Mouse (Mus musculus) midbrain, embryonic 10.5 days (tissue): ENCODE measurements around the gene Gen1. TPM values are rescaled to one million over a fixed set of nuclear protein-coding genes. Genes with fewer than 3 reads are reported as not detected.
A peak's percentile ranks its signal among the peaks of the same experiment; 100 is the strongest.

Experiments used
- DNase-seq: peaks from one replicate; pipeline ENCODE4 v3.0.0-alpha.2; 2017; ENCODE audit warnings: low spot score
- H3K27ac ChIP-seq: fragments of 300-500 bp; sonication (generic); replicated peaks from 2 replicates; pipeline ENCODE4 v1.5.1; 2016; ENCODE audit warnings: mild to moderate bottlenecking
- H3K27me3 ChIP-seq: fragments of 300-500 bp; sonication (generic); 2 replicates; pipeline ENCODE4 v1.6.1; 2016; ENCODE audit warnings: low read depth, mild to moderate bottlenecking; ENCODE audit not compliant: poor library complexity, severe bottlenecking
- H3K36me3 ChIP-seq: fragments of 300-500 bp; sonication (generic); 2 replicates; pipeline ENCODE4 v1.6.1; 2016; ENCODE audit warnings: mild to moderate bottlenecking, moderate library complexity
- H3K4me1 ChIP-seq: fragments of 300-500 bp; sonication (generic); 2 replicates; pipeline ENCODE4 v1.6.1; 2016
- H3K4me3 ChIP-seq: fragments of 300-500 bp; sonication (generic); 2 replicates; pipeline ENCODE4 v1.5.1; 2016; ENCODE audit warnings: mild to moderate bottlenecking, moderate library complexity
- H3K9me3 ChIP-seq: fragments of 300-500 bp; sonication (generic); replicated peaks from 2 replicates; pipeline ENCODE4 v1.6.1; 2016; ENCODE audit warnings: mild to moderate bottlenecking
- whole genome bisulfite sequencing: fragments of 180-500 bp; shearing (Covaris S2); methylation state at CpG from one replicate; pipeline ENCODE4 v1.1.7; 2016; 5-methylcytosine and 5-hydroxymethylcytosine counted together
- polyA plus RNA-seq: library from polyadenylated mRNA; unstranded; fragments of >200 nt; fragmentation: Nextera tagmentation; extraction: Ambion mirVana; gene quantifications from 2 replicates; pipeline ENCODE4 v1.2.1, GENCODE M21; 2016

Gene Gen1
- polyA plus RNA-seq, 1 experiment from 2014 or later: 15.3 TPM

DNA sequence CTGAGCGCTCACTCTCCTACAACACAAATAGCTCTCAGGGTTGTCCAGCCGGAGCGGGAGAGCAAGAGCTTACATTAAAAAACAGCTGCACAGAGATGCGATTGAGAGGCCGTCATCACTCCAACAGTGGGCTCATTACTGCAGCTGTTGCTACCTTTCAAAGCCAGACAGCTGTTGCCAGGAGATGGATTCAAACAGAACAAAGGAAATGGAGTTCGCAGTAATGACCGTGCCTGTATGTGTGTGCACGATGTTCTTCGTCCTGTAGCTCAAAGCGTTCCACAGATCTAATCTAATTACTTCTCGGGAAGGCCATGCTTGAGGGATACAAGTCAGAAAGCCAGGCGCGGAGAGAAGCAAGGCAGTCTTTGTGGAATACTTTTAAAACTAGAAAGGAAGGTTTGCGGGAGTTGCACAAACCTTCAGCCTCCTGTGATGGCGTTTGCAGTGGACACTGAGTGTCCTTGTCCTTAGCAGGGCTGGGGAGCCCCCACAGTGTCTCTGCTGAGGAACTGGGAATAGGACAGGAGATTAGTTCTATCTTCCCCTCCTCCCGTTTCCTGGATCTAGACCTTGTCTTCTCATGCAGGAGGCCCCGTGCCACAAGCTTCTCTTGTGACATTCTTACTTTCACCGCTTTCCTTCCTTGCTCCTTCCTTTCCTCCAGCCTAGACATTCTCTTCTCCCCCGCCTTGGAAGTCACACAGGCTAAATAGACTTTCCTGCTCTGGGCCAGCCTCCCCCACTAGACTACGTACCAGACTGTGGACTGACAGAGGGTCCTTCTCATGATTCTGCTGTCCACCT, 43.9 kb downstream of the Gen1 start:
- H3K27ac ChIP-seq: peak overlapping the region; percentile 74
- peaks cover 18% of the 10 kb centered on the region for H3K4me1 ChIP-seq
- H3K36me3 ChIP-seq: no peaks in the 10 kb centered on the region
- H3K4me3 ChIP-seq: no peak overlapping the region
- WGBS: 65% methylated on average over 20 of the region's 20 CpGs
- no peaks in the 10 kb centered on the region for H3K27me3 ChIP-seq
- no peaks in the 10 kb centered on the region for H3K9me3 ChIP-seq
- peak; percentile 32 for DNase-seq

DNA sequence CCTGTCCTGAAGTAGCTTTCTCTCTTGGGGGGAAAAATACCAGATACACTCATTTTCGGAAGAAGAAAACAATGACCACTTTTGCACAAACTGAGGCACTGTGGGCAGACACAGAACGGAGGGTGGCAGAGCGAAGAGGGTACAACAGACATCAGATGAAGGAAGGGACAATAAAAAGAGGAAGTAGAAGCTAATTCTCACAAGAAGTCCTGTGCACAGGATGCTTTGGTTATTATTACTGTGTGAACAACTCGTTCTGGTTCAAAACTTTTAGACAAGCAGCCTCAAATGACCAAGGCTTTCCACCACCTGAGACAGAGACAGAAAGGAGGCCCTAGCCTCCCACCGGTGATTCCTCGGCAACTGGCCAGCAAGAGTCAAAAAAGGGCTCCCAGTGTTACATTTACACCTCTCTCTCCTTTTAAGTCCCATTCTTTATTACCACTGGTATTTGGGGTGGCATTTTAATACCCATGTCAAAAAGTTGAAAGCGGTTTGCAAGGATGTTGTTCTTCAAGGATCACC, 47.8 kb downstream of the Gen1 start:
- Histone ChIP-seq H3K36me3 (no peaks in the 10 kb centered on the region), H3K27ac (no peak overlapping the region), H3K27me3 (no peaks in the 10 kb centered on the region), H3K4me3 (no peak overlapping the region), H3K9me3 (no peaks in the 10 kb centered on the region), H3K4me1 (peaks cover 10% of the 10 kb centered on the region)
- WGBS: 87% methylated on average over 7 of the region's 7 CpGs
- DNase-seq: no peak

DNA sequence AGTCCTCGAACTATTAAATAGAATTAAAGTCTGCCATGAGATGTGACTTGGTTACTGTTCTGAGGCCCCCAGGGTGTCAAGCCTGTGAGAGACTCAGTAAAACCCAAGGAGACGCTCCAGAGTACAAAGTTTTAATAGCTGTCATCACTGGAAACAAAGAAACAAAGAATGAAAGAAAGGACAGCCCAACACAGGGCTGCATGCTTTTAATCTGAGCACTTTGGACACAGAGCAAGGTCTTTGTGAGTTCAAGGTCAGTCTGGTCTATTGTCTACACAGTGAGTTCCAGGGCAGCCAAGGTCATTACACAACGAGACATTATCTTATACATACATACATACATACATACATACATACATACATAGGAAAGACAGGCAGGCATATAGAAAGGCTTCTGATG, 49.1 kb downstream of the Gen1 start:
- 85% methylated on average over 3 of the region's 3 CpGs for WGBS
- no peak overlapping the region for H3K4me3 ChIP-seq
- H3K27me3 ChIP-seq: no peaks in the 10 kb centered on the region
- H3K4me1 ChIP-seq: peaks cover 2% of the 10 kb centered on the region; the same call in 1 of the 2 replicates
- no peaks in the 10 kb centered on the region for H3K9me3 ChIP-seq
- DNase-seq: no peak
- no peaks in the 10 kb centered on the region for H3K36me3 ChIP-seq
- H3K27ac ChIP-seq: no peak overlapping the region

DNA sequence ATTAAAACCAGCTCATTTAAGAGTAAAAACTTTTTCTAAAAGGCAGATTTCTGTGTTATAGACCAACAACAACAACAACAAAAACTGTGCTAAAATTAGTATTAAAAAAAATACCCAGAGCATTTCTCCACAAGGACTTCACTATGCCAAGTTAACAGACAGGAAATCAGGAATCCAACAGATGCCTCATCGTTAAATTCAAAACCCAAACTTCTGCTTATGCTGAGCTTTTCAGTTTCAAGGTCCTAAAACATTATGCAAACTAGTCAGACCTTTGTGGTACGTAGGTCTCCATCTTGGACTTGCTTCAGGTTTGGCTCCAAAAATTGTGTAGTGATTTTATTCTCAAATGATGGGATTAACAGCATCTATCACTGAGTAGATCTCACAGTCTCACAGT, 50.0 kb downstream of the Gen1 start:
- Histone ChIP-seq H3K36me3 (no peaks in the 10 kb centered on the region), H3K27ac (no peak overlapping the region), H3K9me3 (no peaks in the 10 kb centered on the region), H3K4me1 (no peaks in the 10 kb centered on the region), H3K4me3 (no peak overlapping the region), H3K27me3 (no peaks in the 10 kb centered on the region)
- 91% methylated on average over 2 of the region's 2 CpGs for WGBS
- DNase-seq: no peak

DNA sequence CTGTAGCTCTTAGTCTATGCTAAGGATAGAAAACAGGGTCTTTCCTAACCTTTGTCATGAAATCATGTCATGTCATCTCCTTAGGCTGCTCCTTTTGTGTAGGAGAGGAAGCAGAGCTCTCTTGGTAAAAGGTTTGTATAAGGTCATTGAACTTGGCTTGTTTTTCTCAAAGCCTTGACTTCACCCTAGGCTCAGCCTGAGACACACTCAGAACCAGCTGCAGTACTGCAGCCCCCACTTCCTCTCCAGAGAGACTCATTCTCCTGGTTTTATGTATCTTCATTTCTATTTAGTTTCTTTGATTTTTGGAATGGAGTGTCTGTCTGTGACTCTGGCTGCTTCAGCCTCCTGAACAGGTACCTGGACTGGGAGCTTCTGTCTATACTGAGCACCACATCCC, 50.8 kb downstream of the Gen1 start:
- DNase-seq: no peak
- no peak overlapping the region for H3K27ac ChIP-seq
- H3K36me3 ChIP-seq: no peaks in the 10 kb centered on the region
- H3K27me3 ChIP-seq: no peaks in the 10 kb centered on the region
- H3K9me3 ChIP-seq: no peaks in the 10 kb centered on the region
- H3K4me1 ChIP-seq: no peaks in the 10 kb centered on the region
- H3K4me3 ChIP-seq: no peak overlapping the region

DNA sequence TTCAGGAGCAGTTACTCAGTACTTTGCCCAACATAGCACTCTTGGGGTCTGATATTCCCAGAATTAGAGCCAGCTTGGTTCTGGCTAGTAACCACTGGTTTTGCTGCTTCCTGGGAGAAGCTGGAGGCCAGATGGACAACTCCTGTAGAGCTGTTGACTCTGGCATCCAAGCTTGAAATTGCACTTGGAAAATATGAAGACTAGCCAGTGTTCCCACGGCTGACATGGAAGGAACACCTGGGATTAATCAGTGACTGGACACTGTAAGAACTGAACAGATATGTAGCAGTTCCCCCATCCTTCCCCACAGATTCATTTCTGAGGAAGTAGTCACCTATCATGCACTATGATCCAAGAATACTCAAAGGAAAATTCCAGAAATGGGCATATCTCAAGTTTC, 52.7 kb downstream of the Gen1 start:
- H3K9me3 ChIP-seq: no peaks in the 10 kb centered on the region
- peaks cover 5% of the 10 kb centered on the region; the same call in 1 of the 2 replicates for H3K4me1 ChIP-seq
- no peak for DNase-seq
- H3K36me3 ChIP-seq: no peaks in the 10 kb centered on the region
- no peaks in the 10 kb centered on the region for H3K27me3 ChIP-seq
- no peak overlapping the region for H3K4me3 ChIP-seq
- 93% methylated on average over 1 of the region's 1 CpGs for WGBS
- H3K27ac ChIP-seq: no peak overlapping the region

DNA sequence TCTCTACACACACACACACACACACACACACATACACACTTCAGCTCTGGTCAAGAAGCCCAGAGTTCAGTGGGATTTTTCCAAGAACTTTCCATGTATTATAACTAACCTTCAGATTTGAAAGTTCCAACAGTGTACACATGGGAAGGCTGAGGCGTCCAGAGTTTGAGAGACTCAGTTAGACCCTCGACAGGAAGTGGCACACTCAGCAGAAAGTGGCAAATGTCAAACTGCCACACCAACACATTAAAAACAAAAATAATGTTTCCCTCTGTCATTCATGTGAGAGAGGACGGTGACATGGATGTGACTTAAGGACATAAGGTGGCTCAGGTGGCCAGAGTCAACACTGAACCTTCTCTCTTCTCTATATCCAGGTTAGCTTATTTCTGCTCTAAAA, 55.2 kb downstream of the Gen1 start:
- H3K36me3 ChIP-seq: no peaks in the 10 kb centered on the region
- H3K27me3 ChIP-seq: no peaks in the 10 kb centered on the region
- no peak overlapping the region for H3K27ac ChIP-seq
- no peaks in the 10 kb centered on the region for H3K9me3 ChIP-seq
- DNase-seq: no peak
- H3K4me3 ChIP-seq: no peak overlapping the region
- 88% methylated on average over 3 of the region's 3 CpGs for WGBS
- peaks cover 5% of the 10 kb centered on the region; the same call in 1 of the 2 replicates for H3K4me1 ChIP-seq

DNA sequence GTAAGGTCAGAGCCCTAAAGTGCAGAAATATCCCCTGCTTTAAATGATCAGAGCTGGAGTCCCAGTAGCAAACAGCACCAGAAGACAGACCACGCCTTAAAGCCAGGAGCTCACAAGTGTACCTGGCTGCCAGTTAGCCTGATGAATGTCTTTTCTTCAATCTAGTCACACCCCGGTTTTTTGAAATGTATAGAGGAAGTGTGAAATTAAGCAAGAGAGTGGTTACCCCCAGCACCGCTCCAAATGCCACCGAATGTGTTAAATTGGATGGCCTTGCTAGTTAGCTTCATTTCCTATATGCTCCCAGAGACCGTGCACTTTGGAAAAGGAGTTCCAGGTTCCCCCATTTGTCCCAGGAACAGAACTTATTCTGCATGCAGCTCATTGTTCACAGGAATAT, 56.0 kb downstream of the Gen1 start:
- H3K36me3 ChIP-seq: no peaks in the 10 kb centered on the region
- H3K27ac ChIP-seq: no peak overlapping the region
- peaks cover 5% of the 10 kb centered on the region; the same call in 1 of the 2 replicates for H3K4me1 ChIP-seq
- DNase-seq: no peak
- no peaks in the 10 kb centered on the region for H3K27me3 ChIP-seq
- no peaks in the 10 kb centered on the region for H3K9me3 ChIP-seq
- 84% methylated on average over 5 of the region's 5 CpGs for WGBS
- H3K4me3 ChIP-seq: no peak overlapping the region

DNA sequence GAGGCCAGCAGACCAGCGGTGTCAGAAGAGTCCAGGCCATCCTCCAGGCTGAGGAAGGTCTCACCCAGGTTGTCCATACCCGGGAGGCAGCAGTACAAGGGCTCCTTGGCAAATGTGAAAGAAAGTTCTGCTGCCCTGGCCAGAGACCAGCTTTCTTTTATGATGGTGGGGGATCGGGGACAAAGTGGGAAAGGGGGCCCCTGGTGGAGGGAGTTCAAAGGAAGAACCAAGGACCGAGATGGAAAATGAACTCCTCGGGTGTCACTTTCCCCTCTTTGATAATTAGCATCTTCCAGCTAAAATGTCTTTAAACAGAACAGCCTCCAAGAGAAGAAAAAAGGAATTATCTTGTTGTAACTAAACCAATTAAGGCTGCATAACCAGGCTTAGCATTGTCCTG, 56.7 kb downstream of the Gen1 start, which contains the start of gene Msgn1:
Gene Msgn1 (minus strand): TSS at position 101 of the 400 bp plus-strand sequence.
- no peak within 1 kb of the TSS; the same call in 1 of the 2 replicates for H3K27ac ChIP-seq
- no peaks in the 10 kb centered on the region for H3K9me3 ChIP-seq
- no peaks in the 10 kb centered on the region for H3K27me3 ChIP-seq
- H3K4me3 ChIP-seq: no peak within 1 kb of the TSS
- no peak for DNase-seq
- no peaks in the 10 kb centered on the region for H3K36me3 ChIP-seq
- 57% methylated on average over 5 of the region's 5 CpGs for WGBS
- H3K4me1 ChIP-seq: peaks cover 5% of the 10 kb centered on the region; the same call in 1 of the 2 replicates

DNA sequence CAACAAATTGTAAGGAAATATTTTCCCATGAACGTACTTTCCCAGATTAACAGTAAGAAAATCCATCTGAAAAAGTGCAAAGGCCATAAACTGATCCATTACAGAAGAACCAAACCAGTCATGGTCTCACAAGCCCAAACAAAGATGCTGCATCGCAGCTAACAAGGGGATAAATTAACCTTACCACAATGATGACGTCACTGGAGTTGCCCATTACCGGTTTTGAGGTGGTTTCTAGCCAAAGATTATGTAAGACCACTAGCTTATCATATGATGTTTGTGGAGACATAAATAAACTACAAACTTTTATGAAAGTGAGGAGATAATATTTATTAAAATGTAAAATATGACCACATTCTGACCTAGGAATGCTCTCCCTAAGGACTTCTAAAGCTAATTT, 59.3 kb downstream of the Gen1 start:
- peaks cover 5% of the 10 kb centered on the region; the same call in 1 of the 2 replicates for H3K4me1 ChIP-seq
- no peaks in the 10 kb centered on the region for H3K36me3 ChIP-seq
- 79% methylated on average over 4 of the region's 4 CpGs for WGBS
- H3K9me3 ChIP-seq: no peaks in the 10 kb centered on the region
- H3K27me3 ChIP-seq: no peaks in the 10 kb centered on the region
- H3K27ac ChIP-seq: no peak overlapping the region
- H3K4me3 ChIP-seq: no peak overlapping the region
- DNase-seq: no peak

DNA sequence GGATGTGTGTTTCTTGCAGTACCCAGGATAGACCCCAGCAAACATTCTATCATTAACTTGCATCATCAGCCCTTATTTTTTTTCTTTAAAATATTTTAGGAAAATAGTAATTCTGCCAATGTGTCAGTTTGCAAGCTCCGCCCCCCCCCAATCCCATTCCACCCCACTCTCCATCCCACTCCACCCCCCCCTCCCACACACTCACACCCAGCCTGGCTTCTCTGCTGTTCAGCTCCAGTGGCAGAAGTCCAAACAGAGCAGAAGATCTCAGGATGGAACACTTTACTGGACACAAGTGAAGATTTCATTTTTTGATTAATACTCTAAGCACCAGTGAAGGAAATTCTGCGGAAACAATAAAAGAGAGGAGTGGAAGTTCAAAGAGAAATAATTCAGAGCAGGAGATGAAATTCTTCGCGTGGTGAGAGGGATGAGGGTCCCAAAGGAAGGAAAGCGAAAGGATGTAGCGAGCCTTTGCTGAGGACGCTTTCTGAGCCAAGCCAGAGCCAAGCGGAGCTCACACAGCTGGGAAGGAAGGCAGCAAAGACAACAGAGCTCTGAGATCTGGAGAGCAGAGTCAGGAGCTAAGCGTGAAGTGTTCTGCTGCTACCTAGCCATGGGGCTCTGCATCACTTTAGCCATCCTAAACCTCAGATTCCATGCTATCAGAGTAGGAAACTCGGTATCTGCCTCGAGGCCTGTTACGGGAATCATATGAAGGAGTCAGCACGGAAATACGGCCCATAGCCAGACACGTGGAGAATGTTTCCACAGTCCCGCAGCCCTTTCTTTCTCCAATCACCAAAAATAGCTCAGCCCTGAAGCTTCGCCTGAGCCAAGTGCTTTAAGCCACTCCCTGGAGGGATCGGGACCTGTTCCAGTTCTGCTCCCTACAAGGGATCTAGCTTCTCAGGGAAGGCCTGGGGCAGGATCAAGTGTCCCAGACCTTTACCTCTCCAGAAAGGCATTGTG, 61.6 kb downstream of the Gen1 start:
- no peaks in the 10 kb centered on the region for H3K36me3 ChIP-seq
- H3K9me3 ChIP-seq: no peaks in the 10 kb centered on the region
- peaks cover 5% of the 10 kb centered on the region; the same call in 1 of the 2 replicates for H3K4me1 ChIP-seq
- no peak overlapping the region for H3K4me3 ChIP-seq
- H3K27ac ChIP-seq: no peak overlapping the region
- H3K27me3 ChIP-seq: no peaks in the 10 kb centered on the region
- DNase-seq: no peak
- WGBS: 84% methylated on average over 18 of the region's 18 CpGs

DNA sequence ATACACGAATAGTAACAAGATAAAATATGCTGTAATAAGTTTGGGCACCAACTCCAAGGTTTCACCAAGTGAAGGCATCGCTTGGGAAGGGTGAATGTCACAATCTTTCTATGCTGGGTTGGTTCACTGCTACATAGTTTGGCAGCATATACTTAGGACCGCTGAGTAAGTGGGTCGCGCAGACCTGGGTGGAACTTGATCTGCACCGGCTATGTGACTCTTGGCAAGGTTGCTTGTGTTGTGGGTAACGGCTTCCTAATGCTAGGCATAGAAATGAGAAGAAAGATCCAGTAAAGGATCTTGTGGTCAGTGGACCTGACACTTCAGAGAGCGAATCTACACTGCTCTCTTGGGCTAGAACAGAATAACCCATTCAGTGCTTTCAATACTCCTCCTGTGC, 63.1 kb downstream of the Gen1 start:
- Histone ChIP-seq H3K27ac (no peak overlapping the region), H3K36me3 (no peaks in the 10 kb centered on the region), H3K27me3 (no peaks in the 10 kb centered on the region), H3K4me3 (no peak overlapping the region), H3K9me3 (no peaks in the 10 kb centered on the region), H3K4me1 (peaks cover 10% of the 10 kb centered on the region)
- 92% methylated on average over 8 of the region's 8 CpGs for WGBS
- no peak for DNase-seq
